Mouse (Mus musculus) forebrain, embryonic 16.5 days (tissue): Measurements from ENCODE around the gene Arid1b. TPM values are rescaled to one million over a fixed set of nuclear protein-coding genes. Genes with fewer than 3 reads are reported as not detected.
"Not testable (repeated sequence)": the region's sequence is repeated elsewhere in the genome, so short reads cannot be mapped to it uniquely, and the experiment has no call there.

Experiments
- ATAC-seq: fragments of 200-750 bp; cut with Nextera tagmentation; 2 replicates; pipeline ENCODE4 v1.8.0; 2017; ENCODE audit warnings: mild to moderate bottlenecking, moderate library complexity
- H3K27ac ChIP-seq: fragments of 300-500 bp; sonication (generic); 2 replicates; pipeline ENCODE4 v1.5.1; 2014; ENCODE audit warnings: low read length, control low read depth
- H3K27me3 ChIP-seq: fragments of 300-500 bp; sonication (generic); replicated peaks from 2 replicates; pipeline ENCODE4 v1.6.1; 2014; ENCODE audit warnings: low read length; ENCODE audit not compliant: control insufficient read depth, insufficient read depth
- H3K36me3 ChIP-seq: fragments of 300-500 bp; sonication (generic); 2 replicates; pipeline ENCODE4 v1.6.1; 2014; ENCODE audit not compliant: control insufficient read depth, insufficient read depth
- H3K4me1 ChIP-seq: fragments of 300-500 bp; sonication (generic); replicated peaks from 2 replicates; pipeline ENCODE4 v1.6.1; 2014; ENCODE audit warnings: low read length; ENCODE audit not compliant: control insufficient read depth, insufficient read depth
- H3K4me2 ChIP-seq: fragments of 300-500 bp; sonication (generic); 2 replicates; pipeline ENCODE4 v1.6.1; 2014; ENCODE audit warnings: mild to moderate bottlenecking, low read length, control low read depth
- H3K4me3 ChIP-seq: fragments of 300-500 bp; sonication (generic); replicated peaks from 2 replicates; pipeline ENCODE4 v1.5.1; 2014; ENCODE audit warnings: mild to moderate bottlenecking, low read length, control low read depth
- H3K9ac ChIP-seq: fragments of 300-500 bp; sonication (generic); replicated peaks from 2 replicates; pipeline ENCODE4 v1.6.1; 2014; ENCODE audit warnings: low read depth, low read length, control low read depth
- H3K9me3 ChIP-seq: fragments of 300-500 bp; sonication (generic); 2 replicates; pipeline ENCODE4 v1.6.1; 2016; ENCODE audit warnings: low read length; ENCODE audit not compliant: control insufficient read depth
- WGBS: fragments of 180-500 bp; shearing (Covaris S2); extraction: QIAGEN DNeasy Blood & Tissue Kit; methylation state at CpG from one replicate; pipeline ENCODE4 v1.1.7; 2014; 5-methylcytosine and 5-hydroxymethylcytosine counted together
- polyA plus RNA-seq: library from polyadenylated mRNA; unstranded; fragments of >200 nt; fragmentation: Nextera tagmentation; extraction: Ambion mirVana; gene quantifications from 2 replicates; pipeline ENCODE4 v1.2.1, GENCODE M21; 2015

The Arid1b gene
- polyA plus RNA-seq, 1 experiment from 2014 or later: 15.1 TPM

- no peaks in the 10 kb centered on the region for H3K9me3 ChIP-seq
- H3K4me3 ChIP-seq: no peak overlapping the region
- H3K9ac ChIP-seq: no peak overlapping the region
- 87% methylated on average over 16 of the region's 16 CpGs for WGBS
- no peak overlapping the region for H3K27ac ChIP-seq
- H3K27me3 ChIP-seq: no peaks in the 10 kb centered on the region
- H3K36me3 ChIP-seq: no peaks in the 10 kb centered on the region
- peaks cover 27% of the 10 kb centered on the region for H3K4me1 ChIP-seq
- no peak for ATAC-seq
- H3K4me2 ChIP-seq: no peak overlapping the region
These were observed 97.4 kb downstream of the Arid1b start for GRCm38 (mm10) chr17:5091490-5091889.

- Histone ChIP-seq H3K36me3 (no peaks in the 10 kb centered on the region), H3K4me1 (peaks cover 23% of the 10 kb centered on the region), H3K27me3 (no peaks in the 10 kb centered on the region), H3K4me2 (no peak overlapping the region), H3K27ac (no peak overlapping the region), H3K4me3 (no peak overlapping the region), H3K9ac (no peak overlapping the region), H3K9me3 (no peaks in the 10 kb centered on the region)
- ATAC-seq: no peak
- 82% methylated on average over 10 of the region's 10 CpGs for WGBS
These were observed 97.8 kb downstream of the Arid1b start for GRCm38 (mm10) chr17:5091934-5092333.

GRCm38 (mm10) chr17:5093343-5093742 is 99.2 kb downstream of the Arid1b start:
- H3K36me3 ChIP-seq, H3K27ac ChIP-seq, H3K27me3 ChIP-seq, H3K4me3 ChIP-seq, H3K4me2 ChIP-seq, H3K9me3 ChIP-seq, ATAC-seq, H3K9ac ChIP-seq: not testable (repeated sequence)
- peaks cover 22% of the 10 kb centered on the region for H3K4me1 ChIP-seq
- 68% methylated on average over 2 of the region's 2 CpGs for WGBS

GRCm38 (mm10) chr17:5094636-5095035 is 100.5 kb downstream of the Arid1b start:
- Histone ChIP-seq H3K36me3 (no peaks in the 10 kb centered on the region), H3K27ac (no peak overlapping the region), H3K4me1 (peaks cover 18% of the 10 kb centered on the region), H3K4me2 (no peak overlapping the region), H3K9me3 (no peaks in the 10 kb centered on the region), H3K27me3 (no peaks in the 10 kb centered on the region), H3K9ac (no peak overlapping the region), H3K4me3 (no peak overlapping the region)
- ATAC-seq: no peak
- WGBS: 84% methylated on average over 5 of the region's 5 CpGs

GRCm38 (mm10) chr17:5095741-5096140 is 101.6 kb downstream of the Arid1b start:
- Histone ChIP-seq H3K4me2 (no peak overlapping the region), H3K27me3 (no peaks in the 10 kb centered on the region), H3K4me1 (peaks cover 12% of the 10 kb centered on the region), H3K36me3 (no peaks in the 10 kb centered on the region), H3K4me3 (no peak overlapping the region), H3K9ac (no peak overlapping the region), H3K27ac (no peak overlapping the region), H3K9me3 (no peaks in the 10 kb centered on the region)
- ATAC-seq: peak; percentile 36; the same call in 1 of the 2 replicates
- 81% methylated on average over 13 of the region's 13 CpGs for WGBS

- Histone ChIP-seq H3K27ac (no peak overlapping the region), H3K4me1 (peaks cover 19% of the 10 kb centered on the region), H3K27me3 (no peaks in the 10 kb centered on the region), H3K4me2 (no peak overlapping the region), H3K9ac (no peak overlapping the region), H3K9me3 (no peaks in the 10 kb centered on the region), H3K4me3 (no peak overlapping the region), H3K36me3 (no peaks in the 10 kb centered on the region)
- no peak for ATAC-seq
- 92% methylated on average over 4 of the region's 4 CpGs for WGBS
These were observed 102.9 kb downstream of the Arid1b start for GRCm38 (mm10) chr17:5097046-5097445.

GRCm38 (mm10) chr17:5097545-5098475 is 103.7 kb downstream of the Arid1b start:
- Histone ChIP-seq H3K4me3 (no peak overlapping the region), H3K4me2 (no peak overlapping the region), H3K9me3 (no peaks in the 10 kb centered on the region), H3K36me3 (no peaks in the 10 kb centered on the region), H3K27ac (no peak overlapping the region), H3K27me3 (no peaks in the 10 kb centered on the region), H3K4me1 (peaks cover 20% of the 10 kb centered on the region), H3K9ac (no peak overlapping the region)
- ATAC-seq: no peak
- WGBS: 74% methylated on average over 21 of the region's 21 CpGs

- H3K36me3 ChIP-seq: no peaks in the 10 kb centered on the region
- ATAC-seq: no peak
- no peak overlapping the region for H3K27ac ChIP-seq
- no peaks in the 10 kb centered on the region for H3K27me3 ChIP-seq
- WGBS: 84% methylated on average over 7 of the region's 7 CpGs
- H3K4me2 ChIP-seq: no peak overlapping the region
- no peaks in the 10 kb centered on the region for H3K9me3 ChIP-seq
- H3K4me1 ChIP-seq: peaks cover 20% of the 10 kb centered on the region
- H3K4me3 ChIP-seq: no peak overlapping the region
- no peak overlapping the region for H3K9ac ChIP-seq
These were observed 104.6 kb downstream of the Arid1b start for GRCm38 (mm10) chr17:5098727-5099126.

- H3K4me3 ChIP-seq: no peak overlapping the region
- H3K9ac ChIP-seq: no peak overlapping the region
- ATAC-seq: no peak
- no peaks in the 10 kb centered on the region for H3K36me3 ChIP-seq
- H3K4me2 ChIP-seq: no peak overlapping the region
- H3K27ac ChIP-seq: no peak overlapping the region
- H3K9me3 ChIP-seq: no peaks in the 10 kb centered on the region
- WGBS: 83% methylated on average over 4 of the region's 4 CpGs
- H3K27me3 ChIP-seq: no peaks in the 10 kb centered on the region
- H3K4me1 ChIP-seq: peaks cover 20% of the 10 kb centered on the region
These were observed 105.1 kb downstream of the Arid1b start for GRCm38 (mm10) chr17:5099238-5099637.
